Mouse (Mus musculus) liver, adult 2 months (tissue): Measurements from ENCODE around the gene Jak1.

Experiments
- CTCF ChIP-seq: fragments of 200-500 bp; IDR thresholded peaks from 2 replicates; pipeline ENCODE4 v1.5.1; 2011; ENCODE audit warnings: low read depth, low read length, control low read depth
- POLR2A ChIP-seq: fragments of 200-500 bp; IDR thresholded peaks from 2 replicates; pipeline ENCODE4 v1.6.1; 2011; ENCODE audit warnings: low read length, control low read depth; ENCODE audit not compliant: insufficient read depth; ENCODE audit errors: extremely low read depth

- no peak for TF ChIP-seq POLR2A
- TF ChIP-seq CTCF, result no peak
Observed at GRCm38 (mm10) chr4:101144361-101144760, 120.7 kb downstream of the Jak1 start.
